Mouse (Mus musculus) olfactory bulb, adult 2 months (tissue): ENCODE results near the gene Tbc1d9b.

Experiments used
- CTCF ChIP-seq: fragments of 200-500 bp; IDR thresholded peaks from 2 replicates; pipeline ENCODE4 v1.5.1; 2012; ENCODE audit warnings: low read depth, mild to moderate bottlenecking, low read length, moderate library complexity; ENCODE audit not compliant: insufficient read depth
- POLR2A ChIP-seq: fragments of 200-500 bp; IDR thresholded peaks from 2 replicates; pipeline ENCODE4 v1.6.1; 2012; ENCODE audit warnings: mild to moderate bottlenecking, low read depth, low read length, moderate library complexity; ENCODE audit not compliant: insufficient read depth

DNA sequence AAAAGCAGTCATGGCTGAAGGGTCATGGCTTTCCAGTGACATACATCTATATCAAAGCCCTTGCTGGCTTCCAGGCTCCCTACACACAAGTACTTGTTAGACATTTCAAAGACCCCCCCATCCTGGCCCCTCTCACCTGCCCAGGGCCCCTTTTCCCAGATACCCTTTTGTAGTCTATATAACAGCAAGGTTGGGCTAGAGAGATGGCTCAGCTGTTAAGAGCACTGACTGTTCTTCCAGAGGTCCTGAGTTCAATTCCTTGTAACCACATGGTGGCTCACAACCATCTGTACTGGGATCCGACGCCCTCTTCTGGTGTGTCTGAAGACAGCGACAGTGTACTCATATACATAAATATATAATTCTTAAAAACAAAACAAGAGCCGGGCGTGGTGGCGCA, 83.4 kb downstream of the Tbc1d9b start:
- no peak for TF ChIP-seq CTCF
- no peak for TF ChIP-seq POLR2A
